Mouse (Mus musculus) CH12.LX (cell line): ENCODE measurements at regions not wholly inside any gene's neighbourhood (a gene's known extent, or its start where the extent isn't known, plus 50 kb on each side); places are given as distances from the start of the nearest gene placed in this dataset.

Experiments
- CTCF ChIP-seq, 2 experiments: IDR thresholded peaks in 1 of 2; conservative IDR thresholded peaks in 1 of 2; 2 replicates each; pipeline ENCODE4 v1.5.1; 2011 to 2012; ENCODE audit warnings: low read depth in 2 of 2, low read length in 2 of 2, improper control_type of control experiment in 1 of 2, inconsistent platforms in 1 of 2, mild to moderate bottlenecking in 1 of 2, moderate library complexity in 1 of 2
- EP300 ChIP-seq: IDR thresholded peaks from 2 replicates; pipeline ENCODE4 v1.6.1; 2011; ENCODE audit warnings: low read length, improper control_type of control experiment
- GABPA ChIP-seq: IDR thresholded peaks from 2 replicates; pipeline ENCODE4 v1.6.1; 2012; ENCODE audit warnings: low read depth, low read length, improper control_type of control experiment, inconsistent platforms; ENCODE audit not compliant: insufficient replicate concordance
- HCFC1 ChIP-seq: IDR thresholded peaks from 2 replicates; pipeline ENCODE4 v1.6.1; 2012; ENCODE audit warnings: low read depth, mild to moderate bottlenecking, inconsistent platforms, low read length, improper control_type of control experiment
- KAT2A ChIP-seq: IDR thresholded peaks from 2 replicates; pipeline ENCODE4 v1.6.1; 2012; ENCODE audit warnings: low read length, improper control_type of control experiment, inconsistent platforms; ENCODE audit not compliant: insufficient replicate concordance
- MAFK ChIP-seq: IDR thresholded peaks from 2 replicates; pipeline ENCODE4 v1.6.1; 2011; ENCODE audit warnings: low read length, improper control_type of control experiment; ENCODE audit not compliant: insufficient replicate concordance
- MYC ChIP-seq: IDR thresholded peaks from 2 replicates; pipeline ENCODE4 v1.6.1; 2011; ENCODE audit warnings: low read depth, mild to moderate bottlenecking, improper control_type of control experiment, low read length
- POLR2A ChIP-seq: IDR thresholded peaks from 2 replicates; pipeline ENCODE4 v1.6.1; 2011; ENCODE audit warnings: low read depth, mild to moderate bottlenecking, improper control_type of control experiment, low read length

- TF ChIP-seq CTCF (conservative IDR thresholded peaks at IDR 0.05 in 1 of 2, IDR thresholded peaks at IDR 0.05 in 1 of 2; ENCODE audit: low read depth in 2 of 2, low read length in 2 of 2) (no peak), MAFK (no peak), POLR2A (no peak), GABPA (no peak), HCFC1 (no peak), EP300 (no peak), KAT2A (no peak), MYC (no peak)
These were observed 192.1 kb upstream of the Ell2 start for GRCm38 (mm10) chr13:75514315-75515020.
